Mouse (Mus musculus): ENCODE results near the gene Fam234b. TPM values are rescaled to one million over a fixed set of nuclear protein-coding genes. Genes with fewer than 3 reads are reported as not detected.

Gene Fam234b
- 53.9 and 57.9 TPM in 2 replicates for polyA plus RNA-seq (2016; fragmentation: Nextera tagmentation; extraction: Ambion mirVana)

- peak; percentile 95 for ATAC-seq (ENCODE audit: low FRiP score, low read depth)
- WGBS: under 1% methylated on average over 52 of the region's 52 CpGs
- peak within 1 kb of the TSS; percentile 85 for H3K9ac ChIP-seq
- H3K27me3 ChIP-seq (replicated peaks): no peaks in the 10 kb centered on the region
- peak within 1 kb of the TSS; percentile 90 for H3K4me2 ChIP-seq (replicated peaks)
- peak within 1 kb of the TSS; percentile 87 for H3K4me3 ChIP-seq
- H3K9me3 ChIP-seq: no peaks in the 10 kb centered on the region
- peaks cover 10% of the 10 kb centered on the region for H3K4me1 ChIP-seq
- peak within 1 kb of the TSS; percentile 77 for H3K27ac ChIP-seq
- H3K36me3 ChIP-seq: no peaks in the 10 kb centered on the region
These were observed at the start of gene Fam234b, which contains the start of gene Hebp1 for GRCm38 (mm10) chr6:135197921-135198532. Gene Fam234b (plus strand): TSS chr6:135197977. Gene Hebp1 (minus strand): TSS chr6:135198022.

- Histone ChIP-seq H3K9ac (no peak overlapping the region), H3K4me3 (no peak overlapping the region), H3K27ac (no peak overlapping the region), H3K4me2 (replicated peaks) (no peak overlapping the region), H3K4me1 (no peaks in the 10 kb centered on the region), H3K27me3 (replicated peaks) (no peaks in the 10 kb centered on the region), H3K36me3 (no peaks in the 10 kb centered on the region), H3K9me3 (no peaks in the 10 kb centered on the region)
- ATAC-seq (ENCODE audit: low FRiP score, low read depth): peak; percentile 21; the same call in 1 of the 2 replicates
- WGBS: 46% methylated on average over 1 of the region's 1 CpGs
These were observed 49.3 kb upstream of the Fam234b start for GRCm38 (mm10) chr6:135148506-135148905.

- ATAC-seq (ENCODE audit: low FRiP score, low read depth): no peak
- no peak overlapping the region for H3K4me3 ChIP-seq
These were observed 48.6 kb upstream of the Fam234b start for GRCm38 (mm10) chr6:135149175-135149574.

GRCm38 (mm10) chr6:135149722-135150121 lies 48.1 kb upstream of the Fam234b start:
- WGBS: 81% methylated on average over 4 of the region's 4 CpGs
- H3K36me3 ChIP-seq: no peaks in the 10 kb centered on the region
- no peak for ATAC-seq (ENCODE audit: low FRiP score, low read depth)

More at GRCm38 (mm10) chr6:135149175-135149574, 48.6 kb upstream of the Fam234b start:
- WGBS: 86% methylated on average over 4 of the region's 4 CpGs
- H3K4me2 ChIP-seq (replicated peaks): no peak overlapping the region
- H3K9ac ChIP-seq: no peak overlapping the region
- no peaks in the 10 kb centered on the region for H3K27me3 ChIP-seq (replicated peaks)
- no peaks in the 10 kb centered on the region for H3K9me3 ChIP-seq
- no peak overlapping the region for H3K27ac ChIP-seq
- no peaks in the 10 kb centered on the region for H3K4me1 ChIP-seq
- H3K36me3 ChIP-seq: no peaks in the 10 kb centered on the region

GRCm38 (mm10) chr6:135150311-135150710 lies 47.5 kb upstream of the Fam234b start:
- Histone ChIP-seq H3K4me2 (replicated peaks) (no peak overlapping the region), H3K27ac (no peak overlapping the region), H3K4me1 (no peaks in the 10 kb centered on the region), H3K9ac (no peak overlapping the region), H3K9me3 (no peaks in the 10 kb centered on the region), H3K36me3 (no peaks in the 10 kb centered on the region), H3K27me3 (replicated peaks) (no peaks in the 10 kb centered on the region), H3K4me3 (no peak overlapping the region)
- WGBS: 43% methylated on average over 5 of the region's 5 CpGs
- ATAC-seq (ENCODE audit: low FRiP score, low read depth): no peak

More at GRCm38 (mm10) chr6:135149722-135150121, 48.1 kb upstream of the Fam234b start:
- H3K4me3 ChIP-seq: no peak overlapping the region
- H3K9ac ChIP-seq: no peak overlapping the region
- H3K27ac ChIP-seq: no peak overlapping the region
- no peaks in the 10 kb centered on the region for H3K4me1 ChIP-seq
- H3K27me3 ChIP-seq (replicated peaks): no peaks in the 10 kb centered on the region
- no peak overlapping the region for H3K4me2 ChIP-seq (replicated peaks)
- H3K9me3 ChIP-seq: no peaks in the 10 kb centered on the region

GRCm38 (mm10) chr6:135153719-135154118 lies 44.1 kb upstream of the Fam234b start:
- WGBS: 87% methylated on average over 5 of the region's 5 CpGs

DNA sequence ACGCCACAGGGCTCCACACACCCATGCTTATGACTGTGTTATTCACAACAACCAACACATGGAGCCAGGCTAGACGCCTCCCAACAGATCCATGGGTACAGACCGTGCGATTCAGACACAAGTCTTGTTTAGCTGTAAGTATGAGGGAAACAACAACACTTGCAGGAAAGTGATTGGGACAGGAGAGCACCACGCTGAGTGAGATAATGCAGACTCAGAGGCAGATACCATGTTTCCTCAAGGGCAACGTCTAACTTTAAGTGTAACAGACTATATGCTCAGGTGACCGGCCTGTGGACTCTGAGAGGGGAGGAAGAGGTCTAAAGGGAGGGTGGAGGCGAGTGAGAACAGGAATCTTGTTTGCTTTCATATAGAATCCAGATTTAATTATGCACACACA lies 41.2 kb upstream of the Fam234b start:
- Histone ChIP-seq H3K27ac (no peak overlapping the region), H3K4me2 (replicated peaks) (no peak overlapping the region), H3K27me3 (replicated peaks) (no peaks in the 10 kb centered on the region), H3K9ac (no peak overlapping the region), H3K9me3 (no peaks in the 10 kb centered on the region), H3K4me1 (no peaks in the 10 kb centered on the region), H3K4me3 (no peak overlapping the region), H3K36me3 (no peaks in the 10 kb centered on the region)
- 80% methylated on average over 8 of the region's 8 CpGs for WGBS
- ATAC-seq (ENCODE audit: low FRiP score, low read depth): no peak

More at GRCm38 (mm10) chr6:135153719-135154118, 44.1 kb upstream of the Fam234b start:
- no peak overlapping the region for H3K4me3 ChIP-seq
- H3K27me3 ChIP-seq (replicated peaks): no peaks in the 10 kb centered on the region
- H3K27ac ChIP-seq: no peak overlapping the region
- no peak overlapping the region for H3K4me2 ChIP-seq (replicated peaks)
- H3K9ac ChIP-seq: no peak overlapping the region
- no peaks in the 10 kb centered on the region for H3K9me3 ChIP-seq
- H3K36me3 ChIP-seq: no peaks in the 10 kb centered on the region
- no peak for ATAC-seq (ENCODE audit: low FRiP score, low read depth)
- H3K4me1 ChIP-seq: no peaks in the 10 kb centered on the region

- Histone ChIP-seq H3K9me3 (no peaks in the 10 kb centered on the region), H3K4me2 (replicated peaks) (no peak overlapping the region), H3K36me3 (no peaks in the 10 kb centered on the region), H3K27me3 (replicated peaks) (no peaks in the 10 kb centered on the region), H3K4me1 (no peaks in the 10 kb centered on the region), H3K9ac (no peak overlapping the region), H3K4me3 (no peak overlapping the region), H3K27ac (no peak overlapping the region)
- ATAC-seq (ENCODE audit: low FRiP score, low read depth): no peak
- 83% methylated on average over 4 of the region's 4 CpGs for WGBS
These were observed 40.3 kb upstream of the Fam234b start for GRCm38 (mm10) chr6:135157496-135157895.

GRCm38 (mm10) chr6:135158509-135158908 lies 39.3 kb upstream of the Fam234b start:
- Histone ChIP-seq H3K9ac (no peak overlapping the region), H3K4me3 (no peak overlapping the region), H3K27me3 (replicated peaks) (no peaks in the 10 kb centered on the region), H3K36me3 (no peaks in the 10 kb centered on the region), H3K4me2 (replicated peaks) (no peak overlapping the region), H3K9me3 (no peaks in the 10 kb centered on the region), H3K4me1 (no peaks in the 10 kb centered on the region), H3K27ac (no peak overlapping the region)
- ATAC-seq (ENCODE audit: low FRiP score, low read depth): no peak
- WGBS: 30% methylated on average over 4 of the region's 4 CpGs

DNA sequence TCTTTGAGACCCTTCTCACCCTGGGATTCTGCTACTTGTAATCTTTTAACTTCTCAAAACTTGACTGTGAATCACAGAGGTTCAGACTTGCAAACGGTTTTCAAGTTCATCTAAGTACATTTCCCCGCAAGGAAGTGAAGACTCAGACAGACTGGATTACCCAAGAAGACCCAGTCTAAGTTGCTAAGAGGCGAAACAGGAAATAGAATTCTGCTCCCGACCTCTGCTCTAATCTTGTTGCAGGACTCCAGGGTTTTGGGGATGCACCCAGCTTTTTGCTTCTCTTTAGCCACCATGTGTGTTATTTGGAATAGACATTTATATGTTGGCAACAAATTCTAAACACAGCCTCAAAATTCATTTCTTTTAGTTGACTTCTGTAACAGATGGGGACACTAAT lies 36.4 kb upstream of the Fam234b start:
- no peak for ATAC-seq (ENCODE audit: low FRiP score, low read depth)
- 80% methylated on average over 4 of the region's 4 CpGs for WGBS
- Histone ChIP-seq H3K4me2 (replicated peaks) (no peak overlapping the region), H3K4me1 (no peaks in the 10 kb centered on the region), H3K27me3 (replicated peaks) (no peaks in the 10 kb centered on the region), H3K9ac (no peak overlapping the region), H3K36me3 (no peaks in the 10 kb centered on the region), H3K4me3 (no peak overlapping the region), H3K27ac (no peak overlapping the region), H3K9me3 (no peaks in the 10 kb centered on the region)

DNA sequence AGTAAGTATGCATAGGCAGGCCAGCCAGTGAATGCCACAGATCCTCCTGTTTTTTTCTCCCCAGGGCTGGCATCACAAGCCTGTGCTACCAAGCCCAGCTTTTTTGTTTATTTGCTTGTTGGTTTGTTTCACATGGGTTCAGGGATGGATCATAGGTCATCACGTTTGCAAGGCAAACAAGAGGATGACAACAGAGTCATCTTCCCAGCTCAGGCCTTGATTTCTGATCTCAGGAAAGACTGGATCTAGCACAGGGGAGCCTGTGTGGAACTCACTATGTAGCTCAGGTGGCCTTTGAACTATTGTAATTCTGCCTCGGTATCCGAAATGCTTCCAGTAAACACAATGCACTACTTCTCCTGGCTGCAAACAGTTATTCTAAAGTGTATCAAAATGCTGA lies 35.5 kb upstream of the Fam234b start:
- Histone ChIP-seq H3K27ac (no peak overlapping the region), H3K4me2 (replicated peaks) (no peak overlapping the region), H3K9ac (no peak overlapping the region), H3K4me3 (no peak overlapping the region), H3K9me3 (no peaks in the 10 kb centered on the region), H3K36me3 (no peaks in the 10 kb centered on the region), H3K27me3 (replicated peaks) (no peaks in the 10 kb centered on the region), H3K4me1 (no peaks in the 10 kb centered on the region)
- 84% methylated on average over 3 of the region's 3 CpGs for WGBS
- no peak for ATAC-seq (ENCODE audit: low FRiP score, low read depth)

DNA sequence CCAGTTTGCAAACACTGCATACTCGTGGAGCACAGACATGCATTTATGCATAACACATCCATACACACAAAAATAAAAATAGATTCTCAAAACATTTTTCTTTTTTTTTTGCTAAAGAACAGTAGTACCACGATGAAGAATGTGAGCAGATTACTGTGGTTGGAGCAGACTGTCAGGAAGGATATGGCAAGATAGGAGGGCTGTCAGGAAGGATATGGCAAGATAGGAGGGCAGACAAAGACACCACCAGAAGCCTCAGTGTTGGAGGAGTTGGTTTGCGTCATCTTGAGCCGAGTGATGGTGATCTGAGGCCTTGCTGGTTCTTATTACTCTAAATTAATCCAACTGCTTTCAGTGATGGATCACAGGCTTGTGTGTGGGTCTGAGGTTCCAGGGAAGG lies 34.9 kb upstream of the Fam234b start:
- H3K9ac ChIP-seq: no peak overlapping the region
- no peak for ATAC-seq (ENCODE audit: low FRiP score, low read depth)
- H3K36me3 ChIP-seq: no peaks in the 10 kb centered on the region
- no peak overlapping the region for H3K4me2 ChIP-seq (replicated peaks)
- WGBS: 80% methylated on average over 4 of the region's 4 CpGs
- H3K4me1 ChIP-seq: no peaks in the 10 kb centered on the region
- no peak overlapping the region for H3K27ac ChIP-seq
- no peaks in the 10 kb centered on the region for H3K27me3 ChIP-seq (replicated peaks)
- H3K9me3 ChIP-seq: no peaks in the 10 kb centered on the region
- no peak overlapping the region for H3K4me3 ChIP-seq

DNA sequence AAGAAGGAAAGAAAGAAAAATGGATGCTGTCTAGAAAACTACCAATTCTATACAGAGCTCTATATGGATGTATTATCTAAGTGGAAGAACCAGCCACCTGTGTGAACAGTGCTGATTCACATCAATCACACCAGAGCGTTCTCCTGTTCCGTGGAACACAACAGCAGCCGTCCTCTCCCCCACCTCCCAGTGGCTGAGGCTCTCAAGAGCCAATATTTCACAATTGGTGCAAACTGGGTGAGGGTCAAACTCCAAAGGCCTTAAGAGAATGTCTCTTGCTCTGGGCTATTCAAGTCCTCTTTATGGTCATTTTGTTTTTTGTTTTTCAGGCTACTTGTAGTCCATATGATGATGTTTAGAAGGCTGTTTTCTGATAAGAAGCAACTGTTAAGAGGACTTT lies 32.6 kb upstream of the Fam234b start:
- Histone ChIP-seq H3K27me3 (replicated peaks) (no peaks in the 10 kb centered on the region), H3K27ac (no peak overlapping the region), H3K4me1 (no peaks in the 10 kb centered on the region), H3K4me2 (replicated peaks) (no peak overlapping the region), H3K9me3 (no peaks in the 10 kb centered on the region), H3K36me3 (no peaks in the 10 kb centered on the region), H3K9ac (no peak overlapping the region), H3K4me3 (no peak overlapping the region)
- WGBS: 71% methylated on average over 3 of the region's 3 CpGs
- ATAC-seq (ENCODE audit: low FRiP score, low read depth): no peak
